Comparison of ENCODE assay signal across 9 mouse cellular contexts in the genomic region with DNA sequence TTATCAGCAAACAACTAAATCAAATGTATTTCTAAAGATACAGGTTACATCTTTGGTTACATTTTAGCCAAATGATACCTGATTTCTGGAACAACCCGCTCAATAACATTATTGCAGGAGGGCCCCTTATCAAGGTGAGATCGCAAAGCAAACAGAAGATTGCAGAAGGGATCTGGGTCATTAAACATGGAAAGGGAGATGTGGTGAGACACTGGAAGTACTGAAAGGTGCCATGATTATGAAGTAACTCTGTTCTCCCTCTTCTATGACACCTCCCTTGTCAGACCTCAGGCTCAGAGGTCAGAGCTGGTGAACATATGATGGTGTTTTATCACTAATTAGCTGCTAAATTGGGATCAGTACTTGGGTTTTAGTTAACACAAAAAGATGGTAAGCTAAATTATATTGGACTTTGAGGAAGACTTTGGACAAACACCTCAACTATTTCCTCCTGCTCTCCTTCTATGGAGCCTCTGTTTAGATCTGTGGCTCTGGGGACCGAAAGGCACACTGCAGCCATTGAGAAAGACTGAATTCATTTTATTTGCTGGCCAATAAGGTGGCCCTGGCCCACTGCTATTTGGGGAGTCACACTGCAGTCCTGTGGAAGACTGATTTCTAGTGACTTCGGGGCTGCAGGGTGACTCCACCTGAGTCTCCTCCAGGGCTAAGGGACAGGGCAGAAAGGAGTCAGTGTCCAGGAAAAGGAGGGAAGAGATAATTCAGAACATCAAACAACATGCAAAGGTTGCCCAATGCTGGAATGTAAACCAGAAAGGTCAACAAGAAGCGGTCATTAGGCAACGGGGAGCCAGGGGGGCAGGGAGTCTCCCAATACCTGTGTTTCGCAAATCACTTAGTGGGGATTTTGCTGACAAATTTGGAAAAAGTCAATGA.
"Had no signal": no experiment of that assay in that cellular context is flagged by ENCODE, and none has a peak within 500 bp of the region (broad histone marks: within the 10 kb centered on the region; RNA-seq: fewer than 3 reads in every experiment).

No protein-coding gene starts in this region.

- H3K27ac ChIP-seq: limb, embryonic 10.5 days; midbrain, embryonic 12.5 days had no signal

- H3K9ac ChIP-seq: lung, embryonic 14.5 days; midbrain, embryonic 12.5 days had no signal

- H3K36me3 ChIP-seq: limb, embryonic 10.5 days; midbrain, embryonic 12.5 days had no signal

- H3K4me3 ChIP-seq: limb, embryonic 10.5 days; midbrain, embryonic 12.5 days had no signal

- H3K27me3 ChIP-seq: midbrain, embryonic 12.5 days had no signal

- H3K9me3 ChIP-seq: limb, embryonic 10.5 days; midbrain, embryonic 12.5 days had no signal

- H3K4me1 ChIP-seq: limb, embryonic 10.5 days had no signal

- H3K4me2 ChIP-seq: lung, embryonic 14.5 days; midbrain, embryonic 12.5 days had no signal

- DNase-seq: kidney, adult 11 months; kidney, postnatal 14 days; lung, embryonic 14.5 days; lung, postnatal 10 days; lung, postnatal 4 days; right cerebral cortex, postnatal 14 days; thymus, postnatal 36 days had no signal
